Mouse (Mus musculus) c-Kit-positive CD71-positive TER-119-negative erythroid progenitor cells, embryonic 14.5 days (primary cell): ENCODE measurements around the gene Hoxd13.

Source experiments
- DNase-seq: peaks from one replicate; pipeline ENCODE4 v3.0.0-alpha.2; 2013; ENCODE audit warnings: low read depth

Hoxd13 gene

DNA sequence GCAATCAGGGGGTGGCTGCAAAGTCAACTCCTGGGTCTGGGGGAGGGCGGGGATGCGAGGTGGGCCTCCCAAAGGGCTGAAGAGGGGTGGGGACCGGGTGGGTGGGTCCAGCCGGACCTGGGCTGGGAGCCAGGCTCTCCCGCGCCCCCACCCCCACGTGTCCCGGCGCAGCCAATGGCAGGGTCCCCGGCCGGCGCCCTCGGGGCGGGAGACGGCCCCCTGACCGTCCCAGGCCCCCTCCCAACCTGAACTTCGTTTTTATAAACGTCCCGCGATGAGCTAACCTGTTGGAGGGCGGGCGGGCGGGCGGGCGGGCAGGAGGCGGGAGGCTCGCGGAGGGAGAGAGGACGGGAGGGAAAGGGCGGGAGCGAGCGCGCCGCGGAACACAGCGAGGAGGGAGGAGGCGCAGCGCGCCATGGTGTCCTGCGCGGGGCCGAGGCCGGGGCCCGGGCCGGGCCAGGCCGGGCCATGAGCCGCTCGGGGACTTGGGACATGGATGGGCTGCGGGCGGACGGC lies at the start of gene Hoxd13:
Hoxd13 (plus strand) TSS at position 469 of the 516 bp plus-strand sequence.
- no peak for DNase-seq

DNA sequence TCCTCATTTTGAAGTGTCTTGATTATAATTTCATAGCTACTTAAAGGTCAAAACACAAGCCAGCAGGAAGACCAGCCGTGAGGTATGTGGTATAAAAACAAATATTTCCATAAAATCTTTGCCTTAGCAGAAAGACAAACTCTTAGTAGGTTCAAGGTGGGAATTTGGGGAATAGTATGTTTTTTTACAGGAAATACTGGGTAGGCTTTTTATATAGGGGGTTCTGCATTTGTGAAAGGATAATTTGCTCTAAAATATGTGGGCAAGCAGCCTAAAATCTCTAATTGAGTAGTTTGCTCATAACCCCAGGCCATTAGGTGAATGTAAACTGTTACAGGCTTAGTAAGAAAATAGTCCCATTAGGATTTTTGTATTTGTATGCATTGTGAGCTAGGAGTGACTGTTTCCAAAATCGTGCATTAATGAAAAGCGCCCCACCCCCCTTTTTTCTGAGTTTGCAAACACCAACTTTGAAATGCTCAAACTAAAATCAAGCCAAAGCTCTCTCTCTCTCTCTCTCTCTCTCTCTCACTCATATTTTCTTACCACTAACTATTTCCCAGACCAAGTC lies 48.3 kb upstream of the Hoxd13 start:
- DNase-seq = no peak

DNA sequence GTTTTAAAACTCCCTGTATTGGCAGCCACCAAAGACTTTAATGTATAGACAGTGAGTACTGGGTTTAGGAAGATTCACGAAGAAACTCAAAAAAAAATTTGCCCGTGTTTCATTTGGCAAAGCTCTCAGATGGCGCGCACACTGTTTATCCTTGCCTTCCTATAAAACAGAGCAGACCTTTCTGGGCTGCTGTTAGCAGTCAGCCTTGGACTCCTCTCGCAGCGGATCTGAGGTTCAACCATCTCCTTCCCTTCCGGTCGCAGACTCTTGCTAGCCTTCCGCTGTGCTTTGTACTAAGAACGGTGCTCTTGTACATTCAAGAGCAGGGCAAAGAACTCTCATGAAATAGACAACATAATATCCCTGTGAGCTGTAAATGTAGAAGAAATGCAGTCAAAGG lies 47.7 kb upstream of the Hoxd13 start:
- no peak for DNase-seq

DNA sequence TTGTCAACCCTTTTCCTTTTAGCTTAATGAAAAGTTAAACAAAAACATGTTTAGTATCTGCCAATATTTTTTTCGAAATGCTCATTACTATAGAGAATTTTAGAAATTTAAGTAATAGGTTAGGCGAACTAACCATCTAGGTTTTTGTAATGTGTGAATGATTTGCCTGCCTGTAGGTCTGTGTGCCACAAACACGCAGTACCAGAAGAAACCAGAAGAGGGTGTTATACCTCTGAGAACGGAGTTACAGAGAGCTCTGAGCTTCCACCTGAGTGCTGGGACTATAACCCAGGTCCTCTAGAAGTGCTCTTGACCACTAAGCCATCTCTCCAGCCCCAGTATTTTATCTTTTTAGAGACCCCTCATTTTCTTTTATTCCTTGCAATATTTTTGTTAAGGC lies 32.7 kb upstream of the Hoxd13 start:
- DNase-seq = no peak

DNA sequence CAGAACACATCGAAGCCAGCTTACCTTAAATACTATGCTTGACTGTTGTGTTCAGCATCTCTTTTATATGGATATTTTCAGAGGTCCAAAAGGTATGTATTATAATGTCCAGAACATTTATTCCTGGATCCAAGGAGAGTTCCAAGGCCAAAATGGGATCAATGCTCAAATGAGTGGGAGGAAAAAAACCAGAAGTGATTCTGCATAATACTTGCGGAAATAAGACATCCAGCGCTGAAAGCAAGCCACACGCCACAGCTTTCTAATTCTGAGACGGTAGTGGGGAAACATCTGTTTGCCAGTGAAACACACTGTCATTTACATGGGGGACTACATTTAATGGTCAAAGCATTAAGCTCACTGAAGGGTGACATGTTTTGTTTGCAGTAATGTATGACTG lies 25.7 kb upstream of the Hoxd13 start:
- DNase-seq = no peak

DNA sequence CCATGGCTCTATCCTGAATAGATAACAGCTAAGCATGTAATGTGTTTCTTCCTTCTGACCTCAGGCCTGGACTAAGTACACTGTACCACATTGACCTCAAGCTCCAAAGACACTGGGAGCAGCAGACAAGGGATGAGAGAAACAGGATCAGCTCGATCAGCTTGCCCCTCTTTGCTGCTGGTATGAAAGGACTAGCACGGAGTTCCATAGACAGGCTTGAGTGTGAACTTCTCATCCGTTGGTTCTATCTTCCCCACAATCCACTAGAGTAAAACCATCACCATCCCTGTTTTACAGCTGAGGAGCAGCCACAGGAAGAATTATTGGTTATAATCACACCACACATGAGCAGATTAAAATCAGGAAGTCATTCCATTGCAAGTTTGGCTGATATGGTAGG lies 22.5 kb upstream of the Hoxd13 start:
- no peak for DNase-seq

DNA sequence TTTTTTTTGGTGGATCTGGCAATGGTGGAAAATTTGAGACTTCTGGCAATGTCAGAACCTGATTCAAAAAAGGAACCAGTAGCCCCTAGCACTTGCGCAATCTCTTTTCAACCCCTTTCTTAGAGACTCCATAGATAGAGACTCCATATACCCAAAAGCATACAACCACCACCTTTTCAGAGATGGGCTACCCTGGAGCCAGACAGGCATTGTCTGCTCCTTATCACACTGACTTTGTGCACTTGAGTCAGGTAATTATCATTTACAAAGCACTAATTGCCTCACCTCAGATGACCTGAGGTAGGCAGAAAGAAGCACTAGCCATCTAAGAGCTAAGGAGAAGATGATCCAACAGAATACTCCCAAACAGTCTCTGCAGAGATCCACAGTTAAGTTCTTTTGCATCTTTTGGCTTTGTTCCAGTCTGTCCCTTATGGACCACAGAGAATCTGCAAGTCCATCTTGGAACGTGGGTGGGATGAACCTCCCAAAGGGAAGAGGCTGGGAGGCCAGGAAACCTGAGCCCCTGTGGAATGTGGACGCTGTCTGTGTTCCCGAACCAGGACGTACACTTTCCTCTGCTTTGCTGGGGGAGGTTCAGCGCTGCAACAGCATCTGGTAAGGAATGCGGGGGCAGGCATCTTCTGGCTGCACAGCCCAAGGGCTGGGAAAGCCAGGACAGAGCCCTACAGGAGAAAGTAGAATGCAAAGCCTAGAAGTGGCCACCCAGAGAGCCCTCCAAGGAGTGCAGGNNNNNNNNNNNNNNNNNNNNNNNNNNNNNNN lies 20.8 kb upstream of the Hoxd13 start:
- no peak for DNase-seq

DNA sequence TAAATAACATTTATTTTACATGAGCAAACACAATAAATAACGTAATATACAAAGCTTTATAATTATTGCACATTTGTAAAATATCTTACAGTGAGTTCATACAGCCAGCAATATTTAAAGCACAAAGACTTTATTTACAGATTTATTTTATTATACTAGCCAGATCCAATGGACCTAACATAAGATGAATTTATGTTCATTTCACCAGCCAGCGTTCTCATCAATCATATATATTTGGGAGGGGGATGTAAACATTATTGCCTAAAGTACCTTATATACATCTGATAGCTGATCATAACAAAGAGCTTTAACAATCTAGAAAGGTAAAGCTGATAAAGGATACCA lies 15.1 kb upstream of the Hoxd13 start:
- DNase-seq = no peak

DNA sequence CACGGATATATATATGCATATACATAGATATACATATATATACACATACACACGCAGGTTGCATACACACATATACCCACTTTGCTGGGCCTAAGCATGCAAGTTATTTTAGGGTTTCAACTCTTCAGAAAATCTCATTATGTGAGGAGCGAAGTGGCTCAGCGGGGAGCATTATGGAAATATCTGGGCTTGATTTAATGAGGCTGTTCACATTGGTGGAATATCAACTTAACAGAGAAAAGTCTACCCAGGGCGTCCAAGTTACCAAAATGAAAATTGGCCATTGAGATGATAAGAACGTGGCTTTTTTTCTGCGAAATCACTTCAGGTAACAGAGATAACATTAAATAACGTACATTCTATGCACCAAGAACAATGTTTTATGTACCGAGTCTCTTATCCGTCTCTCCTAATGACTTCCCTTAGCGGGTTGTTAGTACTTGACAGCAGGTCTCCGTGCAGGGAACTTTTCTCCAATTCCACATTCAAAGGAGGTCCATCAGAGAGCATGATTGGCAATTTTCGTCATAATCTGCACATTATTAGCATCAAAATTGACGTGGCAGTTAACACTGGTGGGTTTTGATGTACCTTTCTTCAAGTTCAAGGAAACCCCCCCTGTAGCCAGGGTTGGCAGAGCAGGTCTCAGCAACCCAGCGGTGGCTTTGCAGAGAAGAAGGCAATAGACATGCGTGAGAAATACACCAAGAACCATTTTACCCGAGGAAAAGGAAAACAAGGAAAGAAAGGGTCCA lies 14.2 kb upstream of the Hoxd13 start:
- DNase-seq = no peak

DNA sequence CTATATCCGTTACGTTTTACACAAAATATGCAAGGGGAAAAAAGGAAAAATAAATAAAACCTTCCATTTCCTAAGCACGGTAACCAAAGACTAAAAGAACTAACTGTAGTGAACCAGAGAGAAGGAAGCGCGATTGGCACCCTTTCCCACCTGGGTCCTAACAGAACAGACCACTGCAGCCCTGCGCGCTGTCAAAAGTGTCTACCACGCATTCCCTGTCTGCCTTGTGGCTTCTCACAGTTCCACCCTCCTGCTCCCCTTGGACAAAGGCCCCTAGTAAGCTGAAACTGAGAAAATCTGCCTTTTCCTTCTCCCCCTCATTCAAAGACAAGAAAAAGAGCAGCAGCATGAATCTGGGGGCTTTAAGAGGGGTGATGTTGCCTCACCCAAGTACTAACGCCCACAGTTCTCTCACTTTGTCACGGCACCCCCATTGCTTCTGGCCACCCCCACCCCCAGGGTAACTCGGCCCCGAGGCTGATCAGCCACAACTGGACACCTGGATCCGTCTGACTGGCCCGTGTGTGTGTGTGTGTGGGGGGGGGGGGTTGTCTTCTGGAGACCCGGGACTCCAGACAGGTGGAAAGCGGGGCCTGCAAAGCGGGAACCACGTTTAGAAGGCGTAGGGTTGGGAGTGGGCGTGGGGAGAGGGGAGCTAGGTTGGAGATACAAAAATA lies 13.2 kb upstream of the Hoxd13 start:
- no peak for DNase-seq

DNA sequence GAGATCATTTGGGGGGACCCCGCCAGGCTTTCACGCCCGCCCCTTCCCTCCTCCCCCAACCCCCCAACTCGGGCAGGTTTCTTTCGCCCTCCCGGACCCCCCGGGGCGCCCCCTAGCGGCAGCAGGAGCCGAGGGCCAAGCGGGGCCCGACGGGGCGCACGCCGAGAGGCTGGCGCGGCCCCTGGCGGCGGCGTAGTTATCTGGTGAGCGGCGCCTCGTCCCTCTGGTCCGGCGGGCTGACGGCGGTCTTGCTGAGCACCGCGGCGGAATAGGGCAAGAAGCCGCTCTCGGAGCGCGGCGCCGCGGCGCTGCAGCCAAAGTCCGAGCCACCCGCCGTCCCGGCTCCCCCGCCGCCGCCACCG lies 12.7 kb upstream of the Hoxd13 start:
- no peak for DNase-seq

DNA sequence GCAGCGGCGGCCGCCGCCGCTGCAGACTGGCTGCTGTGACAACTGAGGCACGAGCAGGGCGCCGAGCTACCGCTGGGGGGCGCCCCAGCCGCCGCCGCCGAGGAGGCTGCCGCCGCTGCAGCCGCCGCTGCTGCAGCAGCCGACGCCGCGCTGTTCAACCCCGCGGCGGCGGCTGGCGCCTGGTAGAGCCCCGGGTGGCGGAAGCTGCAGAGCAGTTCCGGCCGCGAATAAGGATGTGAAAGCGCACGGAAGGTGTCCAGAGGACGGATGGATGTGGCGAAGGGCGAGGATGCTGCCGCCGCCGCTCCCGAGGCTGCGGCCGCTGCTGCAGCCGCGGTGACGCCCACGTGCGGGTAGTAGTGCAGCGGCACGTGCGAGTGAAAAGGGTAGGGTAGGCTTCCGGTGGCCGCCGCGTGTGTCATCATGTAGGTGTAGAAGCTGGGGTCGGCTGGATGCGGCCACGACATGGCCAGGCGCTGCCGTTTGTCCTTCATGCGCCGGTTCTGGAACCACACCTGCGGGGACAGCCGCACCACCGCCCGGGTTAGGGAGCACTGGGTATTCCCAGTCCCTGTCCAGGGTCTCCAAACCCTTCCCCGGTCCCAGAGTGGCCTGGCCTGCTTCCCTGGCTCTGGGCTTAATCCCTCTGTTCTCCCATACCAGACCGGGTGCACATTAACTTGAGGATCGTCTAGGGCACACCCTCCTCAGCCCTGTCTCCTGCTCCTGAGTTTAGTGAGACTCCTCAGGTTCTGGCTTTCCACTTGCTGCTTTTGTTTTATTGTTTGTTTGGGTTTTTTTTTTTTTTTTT lies 12.1 kb upstream of the Hoxd13 start:
- no peak for DNase-seq

DNA sequence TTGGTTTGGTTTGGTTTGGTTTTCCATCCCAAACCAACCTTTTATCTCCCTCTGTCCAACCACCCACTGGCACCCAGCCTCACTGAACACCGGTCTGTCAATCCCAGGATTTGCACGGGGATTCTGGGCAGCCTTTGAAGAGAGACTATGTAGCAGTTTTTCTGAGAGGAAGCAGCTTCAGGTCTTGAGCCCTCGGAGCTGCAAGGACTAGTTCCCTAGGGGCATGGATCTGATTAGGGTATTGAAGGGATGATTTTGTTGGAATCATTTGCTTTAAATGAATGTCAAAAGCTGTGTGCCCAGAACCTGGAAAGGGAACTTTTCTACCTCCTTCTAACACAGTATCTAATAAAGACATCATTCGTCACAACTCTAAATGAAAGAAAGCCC lies 11.5 kb upstream of the Hoxd13 start:
- no peak for DNase-seq

DNA sequence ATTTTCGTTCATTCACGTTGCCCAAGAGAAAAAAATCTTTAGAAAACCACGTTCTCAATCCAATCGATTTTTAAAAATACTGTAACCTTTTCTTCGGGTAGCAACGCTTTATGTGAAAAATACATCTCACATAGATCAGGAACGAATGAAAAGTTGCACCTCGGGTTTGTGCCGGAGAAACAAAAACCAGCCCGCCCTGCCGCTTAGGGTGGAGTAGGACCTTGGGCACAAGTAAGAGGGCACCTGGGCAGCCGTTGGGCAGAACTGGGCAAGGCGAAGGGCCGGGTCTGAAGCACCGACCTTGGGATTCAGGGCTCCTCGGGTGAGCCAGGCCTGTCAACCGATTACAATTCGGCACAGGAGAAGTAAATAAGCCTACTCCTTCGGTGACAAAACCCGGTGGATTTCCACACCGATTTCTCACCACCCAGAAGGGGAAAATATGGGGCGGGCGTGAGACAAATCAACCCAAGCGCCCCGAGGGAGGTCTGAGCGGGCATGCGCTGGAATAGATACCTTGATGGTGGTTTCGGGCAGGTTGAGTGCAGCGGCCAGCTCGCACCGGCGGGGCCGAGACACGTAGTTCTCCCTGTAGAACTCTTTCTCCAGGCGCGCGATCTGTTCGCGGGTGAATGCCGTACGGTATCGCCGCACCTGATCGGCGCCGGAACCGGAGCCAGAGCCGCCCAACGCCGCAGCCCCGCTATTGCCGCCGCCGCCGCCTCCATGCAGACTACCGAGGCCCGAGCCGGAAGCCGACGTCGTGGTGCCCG lies 10.7 kb upstream of the Hoxd13 start:
- no peak for DNase-seq

DNA sequence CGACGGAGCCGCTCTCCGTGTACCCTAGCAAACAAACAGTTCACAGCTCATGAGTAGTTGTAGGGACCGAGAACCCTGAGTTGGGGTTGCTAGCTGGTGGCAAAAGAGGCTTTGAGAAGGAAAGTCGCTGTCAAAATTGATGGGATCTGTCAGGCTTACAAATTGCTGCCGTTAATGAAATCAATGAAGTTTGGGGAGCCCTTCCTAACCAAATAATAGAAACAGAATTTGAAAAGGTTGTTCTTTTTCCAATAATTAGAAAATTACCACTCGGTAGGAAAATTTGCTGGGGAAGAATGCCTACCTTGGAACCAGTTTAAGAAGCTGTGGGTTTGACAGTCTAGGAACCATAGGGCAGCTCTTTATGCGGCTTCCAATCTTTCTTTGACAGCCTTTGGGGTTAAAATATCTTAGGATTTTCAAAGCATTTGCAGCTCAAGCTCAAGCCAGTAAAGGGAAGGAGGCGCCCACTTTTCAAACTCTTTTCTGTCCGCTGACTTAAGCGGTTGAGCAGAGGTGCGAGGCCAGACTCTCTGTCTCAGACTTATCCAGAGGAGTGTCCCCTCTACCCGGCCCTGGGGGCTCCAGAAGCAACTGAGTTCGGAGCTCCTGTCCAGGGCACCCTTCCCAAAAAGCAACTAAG lies 10.0 kb upstream of the Hoxd13 start:
- no peak for DNase-seq

DNA sequence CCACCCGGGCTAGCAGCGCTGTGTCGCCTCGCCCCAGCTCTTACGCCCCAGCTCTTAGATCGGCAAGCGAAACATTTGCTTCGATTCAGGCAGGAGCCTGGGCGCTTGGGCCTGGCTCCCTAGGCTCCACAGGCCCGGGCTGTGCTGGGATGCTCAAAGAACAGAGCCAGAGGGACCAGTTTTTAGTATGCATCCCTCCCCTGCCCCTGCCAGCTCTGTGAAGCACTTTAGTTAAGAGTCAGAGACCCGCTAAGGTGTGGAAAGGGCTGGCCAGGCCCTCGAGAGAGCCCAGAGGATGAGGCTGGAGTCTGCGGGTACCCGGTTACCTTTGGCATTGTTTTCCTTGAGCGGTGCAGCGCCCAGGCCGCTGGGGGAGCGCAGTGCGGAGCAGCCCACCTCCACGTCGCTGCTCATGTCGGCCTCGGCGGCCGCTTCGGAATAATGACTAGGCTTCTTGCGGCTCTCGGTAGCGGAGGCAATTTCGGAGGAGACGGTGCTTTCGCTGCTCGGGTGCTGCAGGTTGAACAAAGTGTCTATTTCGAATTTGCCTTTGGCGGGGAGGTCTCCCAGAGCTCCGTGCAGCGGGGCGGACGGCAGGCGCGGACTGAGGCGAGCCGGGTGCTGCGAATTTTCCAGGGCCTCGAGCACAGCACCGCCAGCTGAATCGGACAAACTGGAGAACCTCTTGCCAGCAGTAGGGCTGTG lies 9.3 kb upstream of the Hoxd13 start:
- no peak for DNase-seq

DNA sequence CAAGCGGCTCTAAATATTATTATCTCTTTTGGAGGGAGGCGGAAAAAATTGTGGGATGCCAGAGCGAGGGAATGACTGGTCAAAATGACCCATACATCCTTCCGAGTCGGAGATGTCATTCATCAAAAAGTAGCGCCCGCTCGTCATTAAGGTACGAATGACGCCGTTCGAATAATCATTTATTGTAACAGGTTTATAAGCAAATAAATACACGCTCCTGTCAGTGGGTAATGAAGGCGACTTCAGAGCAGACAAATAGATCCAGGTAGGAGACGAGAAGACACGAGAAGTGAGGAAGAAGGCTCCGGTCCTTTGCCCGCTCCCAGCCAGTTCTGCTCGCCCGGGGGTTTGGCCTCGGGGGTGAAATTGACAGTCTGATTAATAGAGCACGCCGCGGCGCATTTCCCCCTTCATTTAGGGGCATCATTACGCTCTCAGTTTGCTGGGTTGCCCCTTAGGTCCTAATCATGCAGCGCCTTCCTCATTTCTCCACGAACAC lies 8.6 kb upstream of the Hoxd13 start, which contains the start of gene Evx2:
Evx2 (minus strand) TSS at position 51 of the 499 bp plus-strand sequence.
- DNase-seq = no peak

DNA sequence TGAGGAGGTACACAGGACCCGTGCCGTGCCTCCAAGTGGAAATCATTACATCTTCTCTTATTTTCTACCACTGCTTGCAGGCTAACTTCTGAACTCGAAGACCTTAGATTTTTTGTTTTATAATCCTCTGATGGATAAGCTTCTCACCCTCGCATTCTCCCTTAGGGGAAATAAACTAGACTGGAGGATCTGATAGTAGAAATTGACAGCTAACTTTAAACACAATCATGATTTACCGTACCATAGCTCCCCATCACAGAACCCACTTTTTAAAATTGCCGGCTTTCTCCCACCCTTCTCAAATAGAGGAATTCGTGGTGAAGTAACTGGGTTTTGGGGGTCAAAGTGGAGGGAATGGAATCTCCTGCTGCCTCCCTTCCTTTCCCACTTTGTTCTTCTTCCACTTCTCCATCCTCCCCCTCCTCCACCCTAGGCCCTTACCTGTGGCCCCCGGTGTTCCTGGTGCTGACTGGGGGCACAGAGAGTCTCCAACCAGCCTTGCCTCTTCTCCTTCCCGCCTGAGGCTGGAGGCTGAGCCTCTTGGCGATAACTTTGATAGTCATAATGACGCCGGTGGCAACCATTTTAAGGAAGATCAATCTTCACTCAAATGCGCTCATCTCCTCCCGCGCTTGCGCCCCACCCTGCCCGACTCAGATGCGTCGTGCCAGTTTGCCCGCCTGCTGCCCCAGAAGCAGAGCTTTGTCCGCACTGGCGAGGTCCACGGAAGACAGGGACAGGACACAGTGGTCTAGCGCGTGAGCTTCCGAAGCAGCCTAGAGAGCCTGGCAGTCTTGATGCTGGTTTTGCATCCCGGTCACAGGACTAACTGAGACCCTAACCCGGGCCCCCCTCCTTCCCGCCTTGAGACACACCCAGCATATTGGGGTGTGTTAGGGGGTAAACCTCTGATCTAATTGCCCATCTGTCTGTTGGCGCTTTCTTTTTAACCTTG lies 7.4 kb upstream of the Hoxd13 start:
- no peak for DNase-seq
